Mouse (Mus musculus) stomach, postnatal 0 days (tissue): Measurements from ENCODE around the gene Tmbim1. TPM values are rescaled to one million over a fixed set of nuclear protein-coding genes. Genes with fewer than 3 reads are reported as not detected.
A peak's percentile ranks its signal among the peaks of the same experiment; 100 is the strongest.

Source experiments
- ATAC-seq: fragments of 200-750 bp; cut with Nextera tagmentation; 2 replicates; pipeline ENCODE4 v1.8.0; 2017; ENCODE audit not compliant: low FRiP score, low TSS enrichment
- DNase-seq: peaks from one replicate; pipeline ENCODE4 v3.0.0-alpha.2; 2016; ENCODE audit warnings: low spot score
- H3K27ac ChIP-seq: fragments of 300-500 bp; sonication (generic); replicated peaks from 2 replicates; pipeline ENCODE4 v1.5.1; 2014; ENCODE audit warnings: mild to moderate bottlenecking, control low read depth
- H3K27me3 ChIP-seq: fragments of 300-500 bp; sonication (generic); 2 replicates; pipeline ENCODE4 v1.6.1; 2014; ENCODE audit warnings: low read length; ENCODE audit not compliant: control insufficient read depth, insufficient read depth
- H3K36me3 ChIP-seq: fragments of 300-500 bp; sonication (generic); 2 replicates; pipeline ENCODE4 v1.6.1; 2014; ENCODE audit warnings: low read length, mixed read lengths; ENCODE audit not compliant: control insufficient read depth, insufficient read depth
- H3K4me1 ChIP-seq: fragments of 300-500 bp; sonication (generic); replicated peaks from 2 replicates; pipeline ENCODE4 v1.6.1; 2014; ENCODE audit warnings: antibody characterized with exemption; ENCODE audit not compliant: control insufficient read depth, insufficient read depth
- H3K4me2 ChIP-seq: fragments of 300-500 bp; sonication (generic); replicated peaks from 2 replicates; pipeline ENCODE4 v1.6.1; 2014; ENCODE audit warnings: low read depth, mild to moderate bottlenecking, control low read depth, moderate library complexity
- H3K4me3 ChIP-seq: fragments of 300-500 bp; sonication (generic); 2 replicates; pipeline ENCODE4 v1.5.1; 2014; ENCODE audit warnings: low read depth, low read length, control low read depth
- H3K9ac ChIP-seq: fragments of 300-500 bp; sonication (generic); 2 replicates; pipeline ENCODE4 v1.6.1; 2014; ENCODE audit warnings: mild to moderate bottlenecking, low read length, control low read depth, mixed read lengths
- H3K9me3 ChIP-seq: fragments of 300-500 bp; sonication (generic); 2 replicates; pipeline ENCODE4 v1.6.1; 2016; ENCODE audit warnings: low read length; ENCODE audit not compliant: control insufficient read depth
- CTCF ChIP-seq: IDR thresholded peaks from 2 replicates; pipeline ENCODE4 v1.5.1; 2016; ENCODE audit warnings: antibody characterized with exemption, low read depth, mild to moderate bottlenecking, moderate library complexity
- EP300 ChIP-seq: optimal IDR thresholded peaks from 2 replicates; pipeline ENCODE3; 2016; ENCODE audit warnings: antibody characterized with exemption
- WGBS: fragments of 180-500 bp; shearing (Covaris S2); extraction: QIAGEN DNeasy Blood & Tissue Kit; methylation state at CpG from one replicate; pipeline ENCODE4 v1.1.7; 2014; 5-methylcytosine and 5-hydroxymethylcytosine counted together
- polyA plus RNA-seq: library from polyadenylated mRNA; unstranded; fragments of >200 nt; fragmentation: Nextera tagmentation; extraction: Ambion mirVana; gene quantifications from 2 replicates; pipeline ENCODE4 v1.2.1, GENCODE M21; 2015

Gene Tmbim1
- polyA plus RNA-seq, 1 experiment from 2014 or later: 109 TPM

GRCm38 (mm10) chr1:74275015-74275414 is 30.4 kb downstream of the Tmbim1 start:
- H3K4me2 ChIP-seq: no peak overlapping the region; the same call in 1 of the 2 replicates
- ATAC-seq: peak; percentile 69
- TF ChIP-seq CTCF (no peak), EP300 (no peak)

GRCm38 (mm10) chr1:74271659-74272058 is 33.8 kb downstream of the Tmbim1 start:
- no peak for TF ChIP-seq CTCF
- TF ChIP-seq EP300: no peak
- Histone ChIP-seq H3K27ac (no peak overlapping the region), H3K36me3 (peaks cover 7% of the 10 kb centered on the region), H3K27me3 (no peaks in the 10 kb centered on the region), H3K9me3 (no peaks in the 10 kb centered on the region), H3K4me1 (no peaks in the 10 kb centered on the region), H3K4me2 (no peak overlapping the region), H3K9ac (no peak overlapping the region), H3K4me3 (no peak overlapping the region)
- whole genome bisulfite sequencing: 43% methylated on average over 4 of the region's 4 CpGs
- ATAC-seq (no peak; the same call in 1 of the 2 replicates), DNase-seq (no peak)

More at GRCm38 (mm10) chr1:74275015-74275414, 30.4 kb downstream of the Tmbim1 start:
- Histone ChIP-seq H3K4me3 (no peak overlapping the region), H3K36me3 (0 out of 2 replicates have a peak, but pooled peaks cover 2% of the 10 kb centered on the region), H3K27me3 (no peaks in the 10 kb centered on the region), H3K27ac (peak overlapping the region; percentile 58; the same call in 1 of the 2 replicates), H3K9me3 (no peaks in the 10 kb centered on the region), H3K4me1 (no peaks in the 10 kb centered on the region), H3K9ac (peak overlapping the region; percentile 27; the same call in 1 of the 2 replicates)
- DNase-seq: no peak
- WGBS: 22% methylated on average over 9 of the region's 9 CpGs

- H3K4me2 ChIP-seq: no peak overlapping the region
- H3K9ac ChIP-seq: no peak overlapping the region
- no peak overlapping the region for H3K4me3 ChIP-seq
- H3K36me3 ChIP-seq: peaks cover 30% of the 10 kb centered on the region
- DNase-seq: no peak
- H3K4me1 ChIP-seq: no peaks in the 10 kb centered on the region
- H3K27ac ChIP-seq: no peak overlapping the region
- no peaks in the 10 kb centered on the region for H3K27me3 ChIP-seq
- H3K9me3 ChIP-seq: no peaks in the 10 kb centered on the region
- ATAC-seq: no peak
- no peak for TF ChIP-seq EP300
- 0 out of 2 replicates have a peak, but pooled peaks have one; percentile 20 for TF ChIP-seq CTCF
- 80% methylated on average over 8 of the region's 8 CpGs for WGBS
Measured at GRCm38 (mm10) chr1:74268750-74269149, 36.7 kb downstream of the Tmbim1 start.

- DNase-seq (no peak), ATAC-seq (no peak)
- Histone ChIP-seq H3K27ac (no peak overlapping the region), H3K4me1 (no peaks in the 10 kb centered on the region), H3K9ac (no peak overlapping the region), H3K4me3 (no peak overlapping the region), H3K4me2 (no peak overlapping the region), H3K27me3 (no peaks in the 10 kb centered on the region), H3K9me3 (no peaks in the 10 kb centered on the region), H3K36me3 (peaks cover 43% of the 10 kb centered on the region)
- TF ChIP-seq CTCF (no peak), EP300 (no peak)
- 86% methylated on average over 6 of the region's 6 CpGs for WGBS
Measured at GRCm38 (mm10) chr1:74262510-74262909, 42.9 kb downstream of the Tmbim1 start.

GRCm38 (mm10) chr1:74256782-74257181 is 48.6 kb downstream of the Tmbim1 start:
- WGBS: 72% methylated on average over 4 of the region's 4 CpGs
- Histone ChIP-seq H3K4me2 (no peak overlapping the region), H3K4me1 (no peaks in the 10 kb centered on the region), H3K27me3 (no peaks in the 10 kb centered on the region), H3K27ac (no peak overlapping the region), H3K4me3 (no peak overlapping the region), H3K9me3 (no peaks in the 10 kb centered on the region), H3K36me3 (peaks cover 20% of the 10 kb centered on the region), H3K9ac (no peak overlapping the region)
- DNase-seq: no peak
- TF ChIP-seq EP300: no peak
- peak; percentile 26; the same call in 1 of the 2 replicates for TF ChIP-seq CTCF
- peak; percentile 60 for ATAC-seq

- 95% methylated on average over 8 of the region's 8 CpGs for WGBS
- H3K4me3 ChIP-seq: no peak overlapping the region
Measured at GRCm38 (mm10) chr1:74255704-74256345, 49.6 kb downstream of the Tmbim1 start.

More at GRCm38 (mm10) chr1:74255704-74256345, 49.6 kb downstream of the Tmbim1 start:
- no peak overlapping the region for H3K27ac ChIP-seq
- no peak overlapping the region for H3K9ac ChIP-seq
- H3K27me3 ChIP-seq: no peaks in the 10 kb centered on the region
- DNase-seq (no peak), ATAC-seq (no peak)
- no peaks in the 10 kb centered on the region for H3K4me1 ChIP-seq
- no peak for TF ChIP-seq CTCF
- TF ChIP-seq EP300: no peak
- peaks cover 27% of the 10 kb centered on the region for H3K36me3 ChIP-seq
- H3K4me2 ChIP-seq: no peak overlapping the region
- H3K9me3 ChIP-seq: no peaks in the 10 kb centered on the region
